Mouse (Mus musculus): ENCODE measurements at regions not wholly inside any gene's neighbourhood (a gene's known extent, or its start where the extent isn't known, plus 50 kb on each side); places are given as distances from the start of the nearest gene placed in this dataset.

DNA sequence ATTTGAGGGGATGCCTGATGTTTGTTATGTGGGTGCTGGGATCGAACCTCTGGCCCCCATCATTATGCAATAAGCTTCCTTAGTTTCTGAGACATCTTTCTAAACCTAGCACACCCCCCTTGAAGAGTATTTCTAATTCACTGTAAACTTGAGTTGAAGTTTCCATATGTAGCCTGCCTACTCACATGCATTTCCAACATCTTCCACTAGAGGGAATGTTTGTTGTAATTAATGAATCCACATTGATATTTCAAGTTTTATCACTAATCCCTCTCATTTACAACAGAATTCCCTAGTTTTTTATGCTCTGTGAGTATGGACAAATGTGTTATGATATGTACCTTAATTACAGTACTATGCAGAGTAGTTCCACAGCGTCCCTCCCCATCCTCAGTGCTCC is 103.8 kb upstream of the Slc25a36 start:
- no peak for TF ChIP-seq E2F4 (IDR thresholded peaks at IDR 0.05; ENCODE audit: insufficient read depth)
- no peak for TF ChIP-seq USF1 (IDR thresholded peaks at IDR 0.05; ENCODE audit: low read depth)
- no peak for TF ChIP-seq POLR2A (IDR thresholded peaks at IDR 0.05; ENCODE audit: insufficient read length, low read depth)
- no peak for TF ChIP-seq SRF (IDR thresholded peaks at IDR 0.05; ENCODE audit: control insufficient read depth, insufficient read length, low read depth)
- TF ChIP-seq MYOD1 (IDR thresholded peaks at IDR 0.05; ENCODE audit: control insufficient read depth in 1 of 3, insufficient read length in 2 of 3, low read depth in 2 of 3), result no peak
- no peak for TF ChIP-seq TCF12 (IDR thresholded peaks at IDR 0.05; ENCODE audit: insufficient read depth, poor library complexity, severe bottlenecking)
